Mouse (Mus musculus) kidney, adult 8-10 months (tissue): Measurements from ENCODE around the gene Bcl11b.

Experiments
- DNase-seq, 2 experiments: peaks; one replicate each; pipeline ENCODE4 v3.0.0; 2022

Bcl11b gene

DNA sequence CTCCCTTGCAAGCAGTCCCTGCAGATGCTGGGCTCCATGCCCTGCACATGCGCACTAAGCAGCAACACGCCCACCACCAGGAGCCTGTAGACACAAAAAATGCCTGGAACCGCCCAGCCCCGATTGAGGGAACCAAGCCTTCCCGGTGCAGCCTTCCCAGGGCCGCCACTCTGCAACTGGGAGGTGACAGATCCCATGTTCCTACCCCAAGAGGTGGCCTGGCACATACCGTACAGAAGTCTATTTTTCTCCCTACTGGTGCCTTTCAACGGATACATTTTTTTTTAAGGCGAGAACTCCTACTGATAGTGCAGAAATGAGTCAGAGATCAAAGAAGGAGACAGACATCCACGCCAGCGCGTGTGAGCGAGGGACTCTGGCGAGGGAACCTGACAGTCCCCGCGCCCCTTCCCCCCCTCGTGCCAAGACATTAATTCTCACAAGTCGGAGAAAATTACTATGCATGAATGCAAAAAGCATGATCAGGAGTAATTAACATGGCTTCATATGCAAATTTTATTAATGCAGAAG lies 33.5 kb downstream of the Bcl11b start:
- DNase-seq, result no peak

DNA sequence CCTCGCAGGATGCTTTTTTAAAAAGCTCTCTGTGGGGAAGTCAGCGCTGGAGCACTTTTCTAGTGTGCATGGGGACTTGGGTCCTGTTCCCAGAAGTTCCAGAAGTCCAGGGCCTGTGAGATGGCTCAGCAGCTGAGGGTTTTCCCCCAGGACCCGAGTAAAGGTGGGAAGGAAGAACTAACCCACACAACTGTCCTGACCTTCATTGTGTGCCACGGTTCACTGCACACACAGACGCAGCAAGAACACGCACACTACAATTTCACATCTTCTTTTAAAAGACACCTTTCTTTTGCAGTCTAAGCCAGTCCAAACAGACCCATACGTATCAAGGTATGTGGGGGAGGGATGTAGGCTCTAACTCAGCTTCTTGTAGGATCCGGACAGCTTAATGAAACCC lies 34.3 kb downstream of the Bcl11b start:
- DNase-seq, result no peak

GRCm38 (mm10) chr12:107968331-107968730 lies 35.1 kb downstream of the Bcl11b start:
- no peak for DNase-seq

DNA sequence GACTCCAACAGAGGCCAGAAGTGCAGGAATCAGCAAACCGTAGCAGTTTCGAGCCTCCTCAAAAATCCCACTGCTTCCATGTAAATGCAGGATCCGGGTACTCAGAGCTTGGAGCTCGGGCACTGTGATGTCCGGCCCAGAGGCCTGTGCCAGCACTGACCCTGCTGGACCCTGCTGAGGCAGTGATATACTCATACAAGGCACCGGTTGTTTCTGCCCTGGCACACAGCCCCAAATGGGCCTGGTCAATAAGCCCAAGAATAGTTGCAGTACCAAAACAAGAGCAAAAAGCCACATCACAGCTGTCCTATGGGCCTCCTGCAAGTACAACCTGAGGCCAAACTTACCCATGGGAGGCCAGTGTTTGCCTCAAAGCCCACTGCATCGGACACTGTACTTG lies 36.4 kb downstream of the Bcl11b start:
- peak in 1 of 2 experiments; percentile 41 for DNase-seq

GRCm38 (mm10) chr12:107965103-107965502 lies 38.3 kb downstream of the Bcl11b start:
- no peak for DNase-seq

GRCm38 (mm10) chr12:107964396-107965085 lies 38.9 kb downstream of the Bcl11b start:
- no peak for DNase-seq

DNA sequence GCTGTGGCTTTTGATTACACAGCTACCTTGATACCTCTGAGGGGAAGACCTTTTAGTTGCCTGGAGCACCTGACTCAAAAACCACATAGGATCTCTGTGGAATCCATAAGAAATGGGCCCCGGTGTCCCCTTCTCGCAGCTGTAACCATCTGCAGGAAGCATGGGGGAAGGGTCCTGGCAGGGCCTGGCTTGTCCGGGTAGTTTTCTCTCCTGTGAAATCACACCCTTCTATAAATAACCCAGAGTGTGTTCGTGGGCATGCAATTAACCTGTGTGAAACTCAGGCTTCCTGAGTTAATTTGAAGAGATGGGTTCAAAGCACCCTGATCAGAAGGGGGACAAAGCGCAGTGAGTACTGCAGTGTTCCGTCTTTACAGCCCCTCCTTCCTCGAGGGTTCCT lies 40.5 kb downstream of the Bcl11b start:
- no peak for DNase-seq

- no peak for DNase-seq
Measured at GRCm38 (mm10) chr12:107961843-107962242, 41.6 kb downstream of the Bcl11b start.

DNA sequence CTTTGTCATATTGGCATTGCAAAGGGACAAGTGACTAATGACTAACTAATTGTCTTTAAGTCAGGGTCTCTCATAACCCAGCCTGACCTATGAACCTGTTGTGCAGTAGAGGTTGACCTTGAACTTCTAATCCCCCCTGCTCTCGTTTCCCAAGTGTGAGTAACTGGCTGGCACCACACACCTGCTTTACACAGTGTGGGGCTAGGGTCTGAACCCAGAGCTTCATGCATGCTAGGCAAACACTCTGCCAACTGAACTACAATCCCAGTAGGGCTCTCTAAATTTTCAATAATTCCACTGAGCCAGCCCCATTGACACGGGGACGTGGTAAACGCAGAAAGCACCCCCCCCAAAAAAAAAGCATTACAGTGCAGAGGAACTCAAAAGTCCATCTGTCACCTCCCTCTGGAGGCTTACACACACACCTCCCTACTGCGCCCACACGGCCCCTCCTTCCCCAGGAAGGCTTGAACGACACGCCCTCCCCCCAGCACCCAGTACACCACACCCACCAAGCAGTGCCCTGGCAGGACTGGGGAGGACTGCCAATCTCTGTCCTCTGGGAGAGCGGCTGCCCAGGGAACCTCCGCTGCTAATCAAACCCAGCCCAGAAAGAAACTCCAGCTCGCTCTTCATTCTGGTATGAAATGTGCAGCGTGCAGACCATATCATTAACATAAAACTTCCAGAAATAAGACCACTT lies 42.5 kb downstream of the Bcl11b start:
- DNase-seq, result peak; percentile 66 to 74

DNA sequence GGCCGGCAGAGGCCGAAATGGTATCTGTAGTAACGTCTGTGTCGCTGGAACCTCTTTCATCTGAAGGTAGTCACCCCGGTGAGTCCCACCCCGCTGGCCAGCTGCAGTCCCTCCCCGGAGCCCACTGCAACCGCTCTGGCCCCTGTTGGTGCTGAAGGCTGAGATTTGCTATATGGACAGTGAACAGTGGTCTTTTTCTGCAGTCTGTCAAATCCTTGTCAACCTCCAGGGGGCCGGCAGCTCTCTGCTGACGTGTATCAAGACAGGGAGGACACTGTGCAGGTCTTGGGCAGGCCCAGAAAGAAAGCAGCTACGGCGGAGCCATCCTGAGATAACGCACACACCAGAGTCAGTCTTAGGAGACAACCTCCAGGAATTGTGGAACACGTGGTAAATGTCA lies 43.0 kb downstream of the Bcl11b start:
- no peak for DNase-seq

DNA sequence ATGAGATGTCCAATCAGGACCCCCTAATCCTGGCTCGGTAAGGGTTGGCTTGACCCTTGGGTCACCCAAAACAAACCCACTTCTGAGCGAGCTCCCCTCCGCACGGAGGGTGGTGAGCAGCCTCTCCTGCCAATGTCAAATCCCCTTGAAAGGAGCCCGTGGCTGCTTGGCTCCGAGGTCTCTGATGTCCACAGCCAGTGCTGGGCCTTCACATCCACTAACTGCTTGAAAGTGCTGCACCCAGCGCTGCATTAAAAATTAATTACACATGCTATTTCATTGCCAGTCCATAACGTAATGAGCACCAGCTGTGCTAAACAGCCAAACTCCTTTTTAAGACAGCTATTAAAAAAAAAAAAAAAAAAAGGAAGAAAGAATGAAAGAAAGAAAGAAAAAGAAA lies 43.5 kb downstream of the Bcl11b start:
- DNase-seq, result no peak

DNA sequence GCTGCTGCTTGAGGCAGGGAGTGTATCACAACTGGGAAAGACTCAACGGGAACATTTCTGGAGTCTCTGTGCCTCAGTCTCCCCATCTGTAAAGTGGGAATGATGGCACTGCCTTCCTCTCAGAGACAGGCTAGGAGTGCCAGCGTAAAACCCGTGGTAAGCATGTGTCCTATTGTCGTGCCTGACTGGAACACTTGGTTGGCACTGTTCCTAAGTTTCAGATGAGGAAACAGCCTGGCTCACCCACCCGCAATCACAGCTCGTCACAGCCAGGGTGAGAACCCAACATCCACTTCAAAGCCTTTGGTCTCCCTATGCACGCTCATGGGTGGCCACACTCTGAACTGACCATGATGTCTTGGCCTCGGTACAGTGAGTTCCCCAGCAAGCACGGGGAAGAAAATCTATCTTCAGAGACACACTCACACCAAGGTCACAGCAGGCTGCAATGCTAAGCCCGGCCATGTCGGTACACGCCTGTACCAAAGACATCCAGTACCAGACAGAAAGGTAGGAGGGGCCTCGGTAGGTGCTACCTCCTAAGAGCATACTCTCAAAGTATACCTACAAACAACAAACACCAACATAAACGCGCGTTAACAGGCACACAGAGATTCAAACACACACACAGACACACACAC lies 50.2 kb downstream of the Bcl11b start:
- no peak for DNase-seq

- no peak for DNase-seq
Measured at GRCm38 (mm10) chr12:107952318-107952724, 51.1 kb downstream of the Bcl11b start.

- DNase-seq, result no peak
Measured at GRCm38 (mm10) chr12:107950667-107951179, 52.7 kb downstream of the Bcl11b start.

DNA sequence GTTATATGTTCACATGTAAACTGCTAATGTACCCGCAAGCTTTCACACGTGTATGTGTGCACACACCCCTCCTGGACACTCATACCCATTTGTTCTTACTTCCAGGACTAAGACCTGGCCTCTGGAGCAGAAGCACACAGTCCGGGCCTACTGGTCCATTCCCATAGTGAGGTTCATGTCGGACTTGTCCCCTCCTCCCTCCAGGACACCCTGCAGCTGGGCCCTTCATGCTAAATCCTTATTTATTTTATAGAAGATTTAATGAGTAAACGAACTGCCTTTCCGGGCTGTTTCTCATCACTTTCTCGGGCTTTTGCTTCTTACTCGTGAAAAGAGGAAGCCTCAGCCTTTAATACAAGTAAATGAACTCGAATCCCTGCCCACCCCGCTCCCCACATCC lies 54.0 kb downstream of the Bcl11b start:
- DNase-seq, result no peak

DNA sequence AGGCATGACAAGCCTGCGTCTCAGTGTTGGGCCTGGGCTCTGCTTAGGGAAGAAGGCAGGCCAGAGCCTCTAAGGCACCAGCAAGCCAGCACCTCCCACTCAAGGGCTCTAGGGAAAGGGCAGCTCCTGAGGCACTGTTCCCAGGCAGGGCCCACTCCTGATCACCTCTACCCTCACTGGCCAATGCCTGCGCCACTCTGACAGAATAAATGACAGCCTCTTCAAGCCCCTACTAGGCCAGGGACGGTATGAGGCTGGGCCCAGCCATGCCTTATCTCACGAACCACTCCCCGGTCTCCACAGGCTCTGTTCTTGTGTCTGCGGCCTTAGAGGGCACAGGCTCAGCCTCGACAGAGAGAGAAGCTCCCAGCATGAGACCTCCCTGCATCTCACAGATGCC lies 61.3 kb downstream of the Bcl11b start:
- no peak for DNase-seq

DNA sequence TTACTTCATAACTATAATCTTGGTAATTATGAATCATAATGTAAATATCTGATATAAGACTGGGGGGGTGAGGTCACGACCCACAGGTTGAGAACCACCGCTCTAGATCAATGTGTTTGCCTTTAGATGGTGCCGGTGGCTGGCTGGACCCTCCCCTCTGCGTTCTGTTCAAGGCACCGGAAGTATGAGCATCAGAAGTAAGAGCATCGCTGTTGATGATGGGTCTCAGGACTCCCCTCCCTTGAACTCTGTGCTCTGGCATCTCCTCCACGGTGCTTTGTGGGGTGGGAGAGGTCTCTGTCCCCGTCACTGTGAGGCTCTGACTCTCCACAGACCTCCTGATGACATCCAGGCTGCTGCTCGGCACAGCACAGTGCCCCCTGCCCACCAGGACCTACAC lies 62.6 kb downstream of the Bcl11b start:
- no peak for DNase-seq

- DNase-seq, result no peak
Measured at GRCm38 (mm10) chr12:107939177-107939576, 64.2 kb downstream of the Bcl11b start.

DNA sequence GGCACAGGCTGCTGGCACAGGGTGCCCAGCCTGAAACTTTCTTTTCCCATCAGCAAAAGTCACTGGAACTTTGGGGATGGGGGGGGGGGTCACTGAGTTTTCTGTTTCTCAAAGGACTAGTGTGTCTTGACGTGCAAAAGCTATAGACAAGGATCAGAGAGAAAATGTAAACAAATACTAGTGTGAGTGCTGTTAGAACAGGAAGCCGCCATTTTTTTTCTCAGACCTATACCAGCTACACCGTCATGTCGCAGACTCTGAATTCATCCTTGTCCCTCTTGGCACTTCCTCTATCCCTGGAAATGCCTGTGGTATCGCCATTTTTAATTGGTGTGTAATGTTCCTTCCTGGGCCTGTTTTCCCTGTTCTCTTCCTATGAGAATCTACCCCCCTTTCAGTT lies 66.4 kb downstream of the Bcl11b start:
- DNase-seq, result no peak

DNA sequence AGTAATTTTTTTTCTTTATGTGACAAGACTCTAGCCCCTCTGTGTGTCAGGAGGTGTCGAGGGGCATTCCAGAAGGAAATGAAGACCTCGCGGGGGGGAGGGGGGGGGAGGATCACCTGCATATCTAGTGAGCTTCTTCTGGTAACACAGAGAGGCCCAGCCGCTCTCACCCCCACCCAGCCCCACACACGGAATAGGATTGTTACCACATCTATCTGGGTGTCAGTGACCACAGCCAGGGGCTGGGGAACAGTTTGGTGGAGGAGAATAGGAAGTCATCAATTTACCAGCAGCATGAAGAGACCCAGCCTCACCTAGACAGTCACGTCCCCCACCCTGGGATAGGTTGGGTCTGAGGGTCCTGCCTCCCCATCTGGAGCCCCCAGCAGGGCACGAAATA lies 67.0 kb downstream of the Bcl11b start:
- DNase-seq, result no peak

DNA sequence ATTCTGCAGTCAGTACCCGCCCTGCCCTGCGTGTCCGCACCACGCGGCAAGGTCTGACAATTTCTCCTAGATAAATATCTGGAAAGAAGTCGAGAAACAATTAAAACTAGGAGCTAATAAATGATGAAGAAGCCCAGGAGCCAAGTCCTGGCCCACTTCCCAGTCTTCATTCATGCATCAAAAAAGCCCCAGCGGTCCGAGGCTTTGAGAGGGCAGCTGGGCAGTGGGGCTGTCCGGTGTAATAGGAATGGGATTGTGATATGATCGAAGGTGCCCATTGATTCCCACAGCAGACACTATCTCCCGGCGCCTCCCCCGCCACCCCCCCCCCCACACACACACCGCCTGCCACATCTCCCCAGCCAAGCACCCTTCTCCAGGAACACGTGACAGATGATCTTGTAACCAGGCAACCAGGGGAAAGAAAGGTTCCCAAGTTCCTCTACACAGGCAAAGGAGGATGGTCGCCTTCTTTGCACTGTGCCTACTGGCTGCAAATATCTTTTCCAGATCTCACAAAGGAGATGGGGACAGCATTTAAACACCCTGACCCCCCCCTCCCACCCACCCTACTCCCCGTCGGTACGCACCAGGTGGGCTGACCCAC lies 68.5 kb downstream of the Bcl11b start:
- DNase-seq, result peak; percentile 71 to 84

DNA sequence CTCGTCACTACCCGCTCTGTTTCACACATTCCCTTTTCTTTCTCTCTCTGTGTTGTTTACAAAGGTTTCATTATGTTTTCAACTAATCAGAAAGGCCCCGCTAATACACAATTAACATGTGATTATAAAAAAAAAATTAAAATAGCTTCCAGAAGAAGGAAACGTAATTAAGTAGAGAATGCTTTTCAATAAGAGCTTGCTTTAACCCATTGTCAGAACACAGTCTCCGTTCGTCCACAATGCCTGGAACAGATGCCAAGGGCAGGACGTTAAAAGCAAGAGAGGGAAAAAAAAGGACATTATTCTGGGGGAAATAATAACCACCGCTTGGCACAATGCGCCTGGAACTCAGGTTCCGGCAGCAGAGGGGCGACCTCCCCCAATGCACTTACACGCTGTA lies 71.3 kb downstream of the Bcl11b start:
- DNase-seq, result no peak

DNA sequence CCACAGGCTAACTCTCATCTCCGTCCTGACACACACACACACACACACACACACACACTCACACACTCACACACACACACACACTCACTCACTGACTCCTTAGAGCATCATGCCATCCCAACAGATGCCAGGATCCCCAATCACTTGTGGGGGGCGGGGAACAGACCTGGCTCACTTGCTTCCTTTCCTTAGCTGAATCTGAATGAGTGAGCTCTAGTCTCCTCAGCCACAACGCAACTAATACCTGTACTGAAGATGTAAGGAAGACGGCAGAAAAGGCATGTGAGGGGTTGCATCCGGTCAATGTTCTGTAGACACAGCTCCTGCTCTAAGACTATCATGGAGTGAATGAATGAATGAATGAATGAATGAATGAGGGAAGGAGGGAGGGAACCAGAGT lies 71.9 kb downstream of the Bcl11b start:
- no peak for DNase-seq
